Mouse (Mus musculus) forebrain, postnatal 0 days (tissue): ENCODE data around the gene Mcm9. TPM values are rescaled to one million over a fixed set of nuclear protein-coding genes. Genes with fewer than 3 reads are reported as not detected.

Experiments used
- ATAC-seq: fragments of 200-750 bp; cut with Nextera tagmentation; 2 replicates; pipeline ENCODE4 v1.8.0; 2017; ENCODE audit warnings: mild to moderate bottlenecking, moderate library complexity
- DNase-seq: peaks from one replicate; pipeline ENCODE4 v3.0.0-alpha.2; 2015
- H3K27ac ChIP-seq: fragments of 300-500 bp; sonication (generic); 2 replicates; pipeline ENCODE4 v1.5.1; 2014; ENCODE audit warnings: low read depth, mild to moderate bottlenecking, antibody characterized with exemption, low read length, moderate library complexity, mixed read lengths
- H3K27me3 ChIP-seq: fragments of 300-500 bp; sonication (generic); 2 replicates; pipeline ENCODE4 v1.6.1; 2014; ENCODE audit warnings: mild to moderate bottlenecking, low read length, mixed read lengths; ENCODE audit not compliant: insufficient read depth
- H3K36me3 ChIP-seq: fragments of 300-500 bp; sonication (generic); 2 replicates; pipeline ENCODE4 v1.6.1; 2014; ENCODE audit warnings: mild to moderate bottlenecking, moderate library complexity; ENCODE audit not compliant: insufficient read depth
- H3K4me1 ChIP-seq: fragments of 300-500 bp; sonication (generic); 2 replicates; pipeline ENCODE4 v1.6.1; 2014; ENCODE audit warnings: antibody characterized with exemption; ENCODE audit not compliant: insufficient read depth
- H3K4me2 ChIP-seq: fragments of 300-500 bp; sonication (generic); 2 replicates; pipeline ENCODE4 v1.6.1; 2014; ENCODE audit warnings: low read depth, mild to moderate bottlenecking, moderate library complexity
- H3K4me3 ChIP-seq: fragments of 300-500 bp; sonication (generic); 2 replicates; pipeline ENCODE4 v1.5.1; 2014; ENCODE audit warnings: low read depth, low read length, mixed read lengths
- H3K9ac ChIP-seq: fragments of 300-500 bp; sonication (generic); 2 replicates; pipeline ENCODE4 v1.6.1; 2014; ENCODE audit warnings: mild to moderate bottlenecking
- H3K9me3 ChIP-seq: fragments of 300-500 bp; sonication (generic); 2 replicates; pipeline ENCODE4 v1.6.1; 2016; ENCODE audit warnings: low read length
- CTCF ChIP-seq: sonication (generic); IDR thresholded peaks from 2 replicates; pipeline ENCODE4 v1.5.1; 2016; ENCODE audit warnings: antibody characterized with exemption, control low read depth, low read depth
- WGBS: fragments of 180-500 bp; shearing (Covaris S2); extraction: QIAGEN DNeasy Blood & Tissue Kit; methylation state at CpG from one replicate; pipeline ENCODE4 v1.1.7; 2014; 5-methylcytosine and 5-hydroxymethylcytosine counted together
- polyA plus RNA-seq: library from polyadenylated mRNA; unstranded; fragments of >200 nt; fragmentation: Nextera tagmentation; extraction: Ambion mirVana; gene quantifications from 2 replicates; pipeline ENCODE4 v1.2.1, GENCODE M21; 2015
- total RNA-seq: library from RNA; depleted of rRNA; stranded (reverse); fragments of >200 nt; gene quantifications from 2 replicates; pipeline ENCODE4 v1.2.3, GENCODE M21; 2014

Mcm9 gene
- total and polyA plus RNA-seq, 2 experiments from 2014 or later, result 4.5 to 5.4 TPM

- Histone ChIP-seq H3K9me3 (no peaks in the 10 kb centered on the region), H3K9ac (no peak overlapping the region), H3K4me2 (peak overlapping the region; percentile 19), H3K4me1 (peaks cover 15% of the 10 kb centered on the region), H3K36me3 (peaks cover 7% of the 10 kb centered on the region; the same call in 1 of the 2 replicates), H3K27me3 (no peaks in the 10 kb centered on the region), H3K27ac (no peak overlapping the region), H3K4me3 (no peak overlapping the region)
- WGBS, result 45% methylated on average over 5 of the region's 5 CpGs
- TF ChIP-seq CTCF, result peak; percentile 11; the same call in 1 of the 2 replicates
- DNase-seq (no peak), ATAC-seq (no peak)
These were observed 31.4 kb downstream of the Mcm9 start for GRCm38 (mm10) chr10:53598821-53599220.

DNA sequence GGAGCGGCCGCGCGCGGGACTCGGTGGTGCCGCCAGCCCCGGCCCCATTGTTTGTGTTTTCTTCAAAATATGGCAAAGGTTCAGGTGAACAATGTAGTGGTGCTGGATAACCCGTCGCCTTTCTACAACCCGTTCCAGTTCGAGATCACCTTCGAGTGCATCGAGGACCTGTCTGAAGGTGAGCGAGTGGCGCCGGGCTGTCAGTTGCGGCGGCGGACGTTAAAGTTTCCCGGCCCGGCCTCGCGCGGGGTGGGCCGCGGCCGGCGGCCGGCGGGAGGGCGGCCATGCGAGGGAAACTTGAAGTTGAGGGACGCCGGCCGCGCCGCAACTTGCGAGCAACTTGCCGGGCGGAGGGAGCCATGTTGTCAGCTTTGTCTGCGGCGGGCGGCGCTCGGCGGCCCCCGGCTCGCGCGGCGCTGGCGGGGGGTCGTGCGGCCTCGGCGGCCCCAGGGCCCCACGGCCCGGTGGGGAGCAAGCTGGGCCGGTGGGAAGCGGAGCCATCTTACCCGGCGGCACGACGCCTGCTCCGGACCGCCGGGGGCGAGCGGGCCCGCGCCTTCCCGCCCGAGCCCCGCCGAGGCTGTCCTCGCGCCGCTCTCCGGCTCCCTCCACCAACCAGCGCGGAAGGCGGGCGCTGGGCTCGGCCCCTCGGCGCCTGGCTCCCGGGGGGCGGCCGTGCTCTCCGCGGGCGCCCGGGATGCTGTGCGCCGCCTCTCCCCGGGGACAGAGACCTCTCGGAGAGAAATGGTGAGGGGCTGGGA, 32.9 kb downstream of the Mcm9 start:
- Histone ChIP-seq H3K4me3 (peak overlapping the region; percentile 93), H3K9me3 (no peaks in the 10 kb centered on the region), H3K36me3 (no peaks in the 10 kb centered on the region), H3K27ac (peak overlapping the region; percentile 99), H3K4me2 (peak overlapping the region; percentile 78), H3K9ac (peak overlapping the region; percentile 80), H3K27me3 (no peaks in the 10 kb centered on the region), H3K4me1 (peaks cover 15% of the 10 kb centered on the region)
- WGBS, result under 1% methylated on average over 92 of the region's 99 CpGs
- DNase-seq (peak; percentile 56), ATAC-seq (peak; percentile 5)
- TF ChIP-seq CTCF, result no peak

DNA sequence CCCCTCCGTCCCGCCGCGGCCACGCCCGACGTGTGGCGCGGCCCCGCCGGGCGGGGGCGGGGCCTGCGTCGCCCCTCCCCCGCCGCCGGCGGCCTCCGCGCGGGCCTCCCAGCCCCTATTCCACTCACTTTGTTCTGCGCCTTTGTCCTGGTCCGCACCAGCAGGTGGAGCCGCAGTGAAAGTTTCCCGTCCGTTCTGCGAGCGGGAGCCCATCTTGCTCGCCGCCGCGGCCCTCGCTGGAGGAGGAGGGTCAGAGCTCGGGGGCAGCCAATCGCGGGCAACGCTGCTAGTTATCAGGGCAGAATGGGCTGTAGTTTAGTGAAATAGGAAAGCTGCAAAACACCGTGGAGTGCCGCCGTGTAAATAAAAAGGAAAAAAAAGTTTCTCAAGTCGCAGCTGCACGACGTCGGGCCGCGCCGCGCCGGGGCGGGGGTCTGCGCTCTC, 33.5 kb downstream of the Mcm9 start, which contains the start of gene Asf1a:
TSS of gene Asf1a (plus strand) at position 81 of the 444 bp plus-strand sequence.
- peak; percentile 96 for ATAC-seq
- Histone ChIP-seq H3K4me1 (peaks cover 15% of the 10 kb centered on the region), H3K27me3 (no peaks in the 10 kb centered on the region), H3K9ac (peak within 1 kb of the TSS; percentile 80), H3K36me3 (no peaks in the 10 kb centered on the region), H3K4me3 (peak within 1 kb of the TSS; percentile 93), H3K9me3 (no peaks in the 10 kb centered on the region), H3K4me2 (peak within 1 kb of the TSS; percentile 78), H3K27ac (peak within 1 kb of the TSS; percentile 99)
- DNase-seq, result peak; percentile 97
- peak; percentile 72 for TF ChIP-seq CTCF
- 1% methylated on average over 45 of the region's 52 CpGs for WGBS

- peak overlapping the region; percentile 78 for H3K4me2 ChIP-seq
- H3K27ac ChIP-seq, result peak overlapping the region; percentile 99
- H3K9ac ChIP-seq, result peak overlapping the region; percentile 80
- H3K27me3 ChIP-seq, result no peaks in the 10 kb centered on the region
- DNase-seq (no peak), ATAC-seq (peak; percentile 90)
- H3K36me3 ChIP-seq, result no peaks in the 10 kb centered on the region
- WGBS, result 5% methylated on average over 23 of the region's 27 CpGs
- peaks cover 15% of the 10 kb centered on the region for H3K4me1 ChIP-seq
- TF ChIP-seq CTCF, result no peak
- H3K9me3 ChIP-seq, result no peaks in the 10 kb centered on the region
- H3K4me3 ChIP-seq, result peak overlapping the region; percentile 93
These were observed 34.2 kb downstream of the Mcm9 start for GRCm38 (mm10) chr10:53595744-53596676.

- Histone ChIP-seq H3K4me3 (no peak overlapping the region), H3K27me3 (no peaks in the 10 kb centered on the region), H3K9ac (no peak overlapping the region), H3K4me1 (no peaks in the 10 kb centered on the region), H3K27ac (no peak overlapping the region), H3K9me3 (no peaks in the 10 kb centered on the region), H3K4me2 (no peak overlapping the region), H3K36me3 (no peaks in the 10 kb centered on the region)
- no peak for TF ChIP-seq CTCF
- 54% methylated on average over 3 of the region's 3 CpGs for WGBS
- DNase-seq, result no peak
- ATAC-seq, result no peak
These were observed 44.5 kb downstream of the Mcm9 start for GRCm38 (mm10) chr10:53585777-53586176.

- DNase-seq (no peak), ATAC-seq (peak; percentile 65)
- H3K4me2 ChIP-seq, result peak overlapping the region; percentile 57
- WGBS, result 15% methylated on average over 9 of the region's 12 CpGs
- H3K36me3 ChIP-seq, result no peaks in the 10 kb centered on the region
- H3K27ac ChIP-seq, result no peak overlapping the region
- no peaks in the 10 kb centered on the region for H3K4me1 ChIP-seq
- H3K9me3 ChIP-seq, result no peaks in the 10 kb centered on the region
- TF ChIP-seq CTCF, result no peak
- H3K27me3 ChIP-seq, result no peaks in the 10 kb centered on the region
- H3K9ac ChIP-seq, result peak overlapping the region; percentile 45; the same call in 1 of the 2 replicates
- peak overlapping the region; percentile 32 for H3K4me3 ChIP-seq
These were observed 49.2 kb downstream of the Mcm9 start for GRCm38 (mm10) chr10:53581087-53581486.
